Mouse (Mus musculus) liver, embryonic 14.5 days (tissue): ENCODE data around the gene Tia1.

ENCODE experiments used
- CTCF ChIP-seq: IDR thresholded peaks from 2 replicates; pipeline ENCODE4 v1.5.1; 2016; ENCODE audit warnings: antibody characterized with exemption, low read depth, control low read depth
- EP300 ChIP-seq: IDR thresholded peaks from 2 replicates; pipeline ENCODE4 v1.6.1; 2016; ENCODE audit warnings: antibody characterized with exemption, low read depth

GRCm38 (mm10) chr6:86399995-86400394 lies 4.0 kb upstream of the Tia1 start:
- TF ChIP-seq CTCF, result no peak
- no peak for TF ChIP-seq EP300
